Mouse (Mus musculus) kidney, postnatal 10 days (tissue): ENCODE data around the gene Scn4a.

ENCODE experiments used
- DNase-seq: peaks from one replicate; pipeline ENCODE4 v3.0.0; 2021; ENCODE audit warnings: mixed read lengths

The Scn4a gene

DNA sequence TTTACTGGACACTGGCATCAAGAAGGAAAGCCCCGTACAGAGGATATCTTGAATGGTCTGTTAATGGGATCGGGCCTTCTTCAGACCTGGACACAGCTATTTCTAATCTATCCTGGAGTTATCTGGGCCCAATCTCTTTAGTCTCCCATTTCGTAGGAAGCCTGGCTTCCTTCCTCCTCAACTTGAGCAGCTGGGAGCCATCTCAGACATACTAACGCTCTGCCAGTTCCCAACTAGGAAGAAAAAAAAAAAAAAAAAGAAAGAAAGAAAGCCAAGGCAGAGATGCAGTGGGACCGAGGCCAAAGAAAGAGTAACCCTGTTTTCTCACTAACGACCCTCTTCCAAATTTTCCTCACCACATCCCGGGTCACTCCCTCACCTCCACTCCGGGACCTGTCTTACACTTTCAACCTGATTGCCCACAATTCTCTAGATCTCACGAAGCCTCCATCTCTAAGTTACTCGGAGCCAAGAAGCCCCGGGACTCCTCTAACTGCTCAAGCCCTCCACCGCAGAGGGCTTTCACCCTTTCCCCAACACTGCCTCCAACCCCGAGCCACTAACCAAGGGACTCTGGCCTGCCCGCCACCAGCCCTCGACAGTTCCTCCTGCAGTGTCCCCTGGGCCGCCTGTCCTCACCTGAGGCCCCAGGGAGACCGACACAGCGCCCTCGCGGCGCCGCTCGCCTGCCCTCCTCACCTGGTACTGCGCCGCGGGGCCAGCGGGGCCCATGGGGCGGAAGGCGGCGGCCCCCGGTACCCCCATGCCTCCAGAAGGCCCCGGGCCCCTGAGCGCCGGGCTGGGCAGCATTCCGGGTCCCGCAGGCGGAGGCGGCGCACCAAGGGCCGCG is 81.1 kb downstream of the Scn4a start:
- DNase-seq: peak; percentile 72

DNA sequence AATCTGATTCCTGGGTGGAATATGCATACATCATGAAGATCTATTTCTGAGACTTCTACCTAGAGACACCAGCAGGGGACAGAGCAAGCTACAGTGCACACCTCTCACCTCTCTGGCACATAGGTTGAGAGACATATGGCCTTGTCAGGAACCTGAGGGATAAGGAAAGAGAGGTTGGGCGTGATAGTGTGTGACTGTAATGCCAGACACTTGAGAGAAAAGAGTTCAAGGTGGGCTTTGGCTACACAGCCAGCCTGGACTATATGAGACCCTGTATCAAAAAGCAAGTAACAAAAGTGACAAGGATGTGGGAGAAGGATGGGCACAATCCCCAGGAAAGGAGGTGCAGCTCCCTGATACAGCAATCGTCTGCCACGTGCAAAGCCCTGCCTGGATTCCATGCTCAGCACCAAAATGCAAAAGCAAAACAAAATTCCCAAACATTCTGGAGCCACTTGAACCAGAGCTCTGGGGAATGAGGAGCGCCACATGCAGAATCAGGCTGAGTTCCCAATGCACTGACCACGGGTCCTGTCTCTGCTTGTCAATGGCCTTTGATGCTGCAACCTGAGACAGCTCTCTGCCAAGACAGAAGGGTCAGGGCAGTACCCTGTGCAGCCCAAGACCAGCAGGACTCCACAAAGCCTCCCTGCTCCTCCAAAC is 81.8 kb downstream of the Scn4a start:
- DNase-seq: no peak

DNA sequence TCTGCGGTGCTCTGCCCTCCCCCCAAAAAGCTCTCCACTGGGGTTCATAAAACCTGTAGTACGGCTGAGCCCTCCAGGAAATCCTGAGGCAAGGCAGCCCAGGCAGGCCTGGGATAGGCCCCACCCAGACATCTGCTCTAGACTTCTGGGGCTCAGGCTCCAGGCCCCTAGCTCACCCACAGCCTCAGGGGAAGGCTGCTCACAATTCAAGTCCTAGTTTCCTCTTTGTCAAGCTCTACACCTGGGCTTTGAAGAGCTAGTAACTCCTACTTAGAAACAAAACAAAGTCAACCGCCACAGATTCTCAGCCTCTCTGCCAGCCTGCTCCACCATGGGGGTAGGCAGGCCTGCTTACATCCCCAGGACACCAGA is 84.0 kb downstream of the Scn4a start:
- peak; percentile 63 for DNase-seq
